Mouse (Mus musculus) CH12.LX (cell line): Measurements from ENCODE around the gene Htra1. TPM values are rescaled to one million over a fixed set of nuclear protein-coding genes. Genes with fewer than 3 reads are reported as not detected.

ENCODE experiments used
- DNase-seq: peaks from one replicate; pipeline ENCODE4 v3.0.0-alpha.2; 2013; ENCODE audit errors: extremely low read depth
- H3K27ac ChIP-seq: 2 replicates; pipeline ENCODE4 v1.5.1; 2012; ENCODE audit warnings: low read depth, mild to moderate bottlenecking, control low read depth, moderate library complexity; ENCODE audit not compliant: insufficient read depth
- H3K27me3 ChIP-seq: replicated peaks from 2 replicates; pipeline ENCODE3; 2012; ENCODE audit warnings: inconsistent platforms
- H3K36me3 ChIP-seq, 2 experiments: replicated peaks in 1 of 2; 2 replicates each; pipeline versions ENCODE3 to v1.6.1; 2012; ENCODE audit warnings: inconsistent platforms in 1 of 2, low read length in 1 of 2, mild to moderate bottlenecking in 1 of 2, mixed read lengths in 1 of 2, moderate library complexity in 1 of 2; ENCODE audit not compliant: control insufficient read depth in 1 of 2, insufficient read depth in 1 of 2
- H3K4me1 ChIP-seq, 2 experiments: 2 replicates each; pipeline ENCODE4 v1.6.1; 2012; ENCODE audit warnings: inconsistent platforms in 1 of 2, moderate library complexity in 1 of 2; ENCODE audit not compliant: insufficient read depth in 2 of 2, control insufficient read depth in 1 of 2
- H3K4me2 ChIP-seq: 2 replicates; pipeline ENCODE4 v1.6.1; 2012; ENCODE audit warnings: low read depth, mild to moderate bottlenecking, control low read depth; ENCODE audit not compliant: poor library complexity, insufficient read depth, severe bottlenecking
- H3K4me3 ChIP-seq, 3 experiments: fragments of 150-350 bp in 1 of 3; sonication (generic) in 1 of 3; replicated peaks in 1 of 3; 2 replicates each; pipeline versions ENCODE3 to v1.5.1; 2011 to 2012; ENCODE audit warnings: low read depth in 2 of 3, low read length in 2 of 3, mild to moderate bottlenecking in 2 of 3, moderate library complexity in 2 of 3, control low read depth in 1 of 3, improper control_type of control experiment in 1 of 3, inconsistent platforms in 1 of 3, mixed read lengths in 1 of 3; ENCODE audit not compliant: poor library complexity in 1 of 3
- H3K79me2 ChIP-seq: replicated peaks from 2 replicates; pipeline ENCODE4 v1.6.1; 2012; ENCODE audit warnings: mild to moderate bottlenecking, moderate library complexity; ENCODE audit not compliant: control insufficient read depth, poor library complexity, insufficient read depth, severe bottlenecking; ENCODE audit errors: extremely low read depth
- H3K9ac ChIP-seq: 2 replicates; pipeline ENCODE4 v1.6.1; 2012; ENCODE audit warnings: low read depth, mild to moderate bottlenecking, control low read depth, moderate library complexity; ENCODE audit not compliant: insufficient read depth
- H3K9me3 ChIP-seq: replicated peaks from 2 replicates; pipeline ENCODE3; 2012; ENCODE audit warnings: low read length, inconsistent platforms, mixed read lengths
- E2F4 ChIP-seq: IDR thresholded peaks from 2 replicates; pipeline ENCODE4 v1.6.1; 2011; ENCODE audit warnings: low read depth, low read length, improper control_type of control experiment; ENCODE audit not compliant: insufficient replicate concordance
- ELF1 ChIP-seq: IDR thresholded peaks from 2 replicates; pipeline ENCODE4 v1.6.1; 2014; ENCODE audit warnings: low read depth, mild to moderate bottlenecking, inconsistent platforms, low read length, improper control_type of control experiment
- HCFC1 ChIP-seq: IDR thresholded peaks from 2 replicates; pipeline ENCODE4 v1.6.1; 2012; ENCODE audit warnings: low read depth, mild to moderate bottlenecking, inconsistent platforms, low read length, improper control_type of control experiment
- IRF4 ChIP-seq: IDR thresholded peaks from 2 replicates; pipeline ENCODE4 v1.6.1; 2014; ENCODE audit warnings: low read depth, mild to moderate bottlenecking, inconsistent platforms, low read length, improper control_type of control experiment
- KAT2A ChIP-seq: IDR thresholded peaks from 2 replicates; pipeline ENCODE4 v1.6.1; 2012; ENCODE audit warnings: low read length, improper control_type of control experiment, inconsistent platforms; ENCODE audit not compliant: insufficient replicate concordance
- MAZ ChIP-seq: IDR thresholded peaks from 2 replicates; pipeline ENCODE4 v1.6.1; 2012; ENCODE audit warnings: low read depth, mild to moderate bottlenecking, inconsistent platforms, low read length, improper control_type of control experiment, moderate library complexity
- MYC ChIP-seq: IDR thresholded peaks from 2 replicates; pipeline ENCODE4 v1.6.1; 2011; ENCODE audit warnings: low read depth, mild to moderate bottlenecking, improper control_type of control experiment, low read length
- NELFE ChIP-seq: IDR thresholded peaks from 2 replicates; pipeline ENCODE4 v1.6.1; 2011; ENCODE audit warnings: low read depth, low read length, improper control_type of control experiment
- PAX5 ChIP-seq: IDR thresholded peaks from 2 replicates; pipeline ENCODE4 v1.6.1; 2012; ENCODE audit warnings: low read length, inconsistent platforms, mixed read lengths
- POLR2A ChIP-seq: IDR thresholded peaks from 2 replicates; pipeline ENCODE4 v1.6.1; 2011; ENCODE audit warnings: low read depth, mild to moderate bottlenecking, improper control_type of control experiment, low read length
- RAD21 ChIP-seq: IDR thresholded peaks from 2 replicates; pipeline ENCODE4 v1.6.1; 2011; ENCODE audit warnings: low read depth, mild to moderate bottlenecking, low read length, improper control_type of control experiment, moderate library complexity
- TBP ChIP-seq: conservative IDR thresholded peaks from 2 replicates; pipeline ENCODE4 v1.6.1; 2011; ENCODE audit warnings: low read depth, low read length, improper control_type of control experiment
- UBTF ChIP-seq: IDR thresholded peaks from 2 replicates; pipeline ENCODE4 v1.6.1; 2012; ENCODE audit warnings: low read depth, mild to moderate bottlenecking, inconsistent platforms, low read length, improper control_type of control experiment, moderate library complexity
- USF2 ChIP-seq: conservative IDR thresholded peaks from 2 replicates; pipeline ENCODE4 v1.6.1; 2011; ENCODE audit warnings: low read depth, low read length, improper control_type of control experiment
- ZC3H11A ChIP-seq: IDR thresholded peaks from 2 replicates; pipeline ENCODE4 v1.6.1; 2012; ENCODE audit warnings: low read depth, mild to moderate bottlenecking, inconsistent platforms, low read length, improper control_type of control experiment
- dilution Hi-C: fragments of 300-500 bp; cut with MboI; formaldehyde crosslinking; loops from 2 replicates; pipeline ENCODE4 v1.14.3; 2020; ENCODE audit warnings: low sequenced_read_pairs; ENCODE audit not compliant: extremely low pct_unique_long_range_greater_than_20kb, extremely low pct_ligation_motif_present
- in situ Hi-C: fragments of 300-500 bp; cut with MboI; formaldehyde crosslinking; loops from 3 replicates; pipeline ENCODE4 v1.14.3; 2019; ENCODE audit warnings: low sequenced_read_pairs, low pct_ligation_motif_present, low pct_unique_long_range_greater_than_20kb, mixed read lengths
- polyA plus RNA-seq: library from polyadenylated mRNA; unstranded; fragments of >175 nt; gene quantifications from 2 replicates; pipeline ENCODE4 v1.2.1, GENCODE M21; 2012; ENCODE audit warnings: low read depth; ENCODE audit not compliant: insufficient read length
- total RNA-seq, 2 experiments: library from RNA; depleted of rRNA; stranded (reverse); fragments of 300-350 nt in 1 of 2; fragments of >200 nt in 1 of 2; gene quantifications; 2 replicates each; pipeline ENCODE4 v1.2.3; 2012 to 2014

Gene Htra1
- total and polyA plus RNA-seq, 3 experiments = not detected

DNA sequence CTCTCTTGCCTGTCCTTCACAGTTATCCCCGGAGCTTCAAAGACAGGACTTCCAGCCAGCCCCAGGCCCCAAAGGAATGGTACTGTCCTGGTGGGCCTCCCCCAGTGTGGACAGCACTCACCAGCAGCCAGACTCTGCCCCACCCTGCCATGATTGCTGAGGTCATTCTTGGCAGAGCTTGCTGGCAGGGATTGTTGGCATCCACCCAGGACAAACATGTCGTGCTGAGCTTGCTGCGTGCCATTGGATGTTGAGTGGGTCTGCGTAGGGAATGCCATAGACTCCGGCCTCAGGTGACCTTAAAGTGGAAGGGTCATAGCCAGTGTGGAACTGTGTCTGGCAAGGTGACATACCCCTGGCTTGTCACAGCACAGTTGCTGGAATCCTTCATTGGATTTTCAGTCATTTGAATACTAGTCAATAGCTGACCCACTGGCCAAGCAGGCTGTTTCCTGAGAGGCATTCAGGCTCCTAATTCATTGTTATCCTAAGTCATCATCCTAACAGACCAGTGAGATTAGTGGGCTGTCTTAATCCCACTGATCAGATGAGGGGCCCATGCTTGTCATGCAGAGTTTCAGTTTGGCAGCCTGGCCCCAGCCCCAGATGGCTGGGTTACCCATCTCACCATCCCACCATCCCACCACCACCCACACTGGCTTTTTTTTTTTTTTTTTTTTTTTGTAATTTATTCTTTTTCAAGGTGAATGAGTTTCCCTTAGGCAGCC, 42.0 kb downstream of the Htra1 start:
- H3K4me3 ChIP-seq = no peak overlapping the region
- peaks cover 7 to 15% of the 10 kb centered on the region in 2 experiments; a peak in 3 of 4 replicates for H3K4me1 ChIP-seq
- no peaks in the 10 kb centered on the region for H3K36me3 ChIP-seq
- no peak overlapping the region for H3K4me2 ChIP-seq
- no peaks in the 10 kb centered on the region for H3K79me2 ChIP-seq
- H3K27me3 ChIP-seq = peaks cover 96% of the 10 kb centered on the region
- dilution Hi-C loops = no loop called here
- H3K27ac ChIP-seq = no peak overlapping the region
- no peak for TF ChIP-seq E2F4
- TF ChIP-seq UBTF = no peak
- TF ChIP-seq KAT2A = no peak
- TF ChIP-seq POLR2A = no peak
- H3K9ac ChIP-seq = no peak overlapping the region
- DNase-seq = no peak
- in situ Hi-C loops = no loop called here
- H3K9me3 ChIP-seq = no peaks in the 10 kb centered on the region

DNA sequence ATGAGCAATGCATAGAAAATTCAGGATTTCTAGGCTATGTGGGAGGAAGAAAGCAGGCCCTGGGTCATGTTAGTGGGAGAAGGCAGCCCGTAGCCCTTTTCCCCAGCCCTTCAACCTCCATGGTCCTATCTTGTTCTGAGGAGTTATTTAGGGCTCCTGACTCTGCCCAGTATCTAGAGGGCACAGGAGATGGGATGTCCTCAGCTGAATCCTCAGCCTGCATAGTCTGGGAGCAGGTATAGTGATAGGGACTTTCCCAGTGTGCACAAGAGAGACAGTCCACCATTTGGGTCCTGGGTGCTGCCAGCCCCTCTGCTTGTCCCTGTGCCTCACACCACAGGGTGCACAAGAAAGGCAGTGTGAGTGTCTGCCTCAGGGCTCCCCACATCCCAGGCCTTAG, 42.6 kb downstream of the Htra1 start:
- Histone ChIP-seq H3K79me2 (no peaks in the 10 kb centered on the region), H3K36me3 (no peaks in the 10 kb centered on the region), H3K4me3 (no peak overlapping the region), H3K4me1 (peaks cover 7 to 15% of the 10 kb centered on the region in 2 experiments; a peak in 3 of 4 replicates), H3K27ac (no peak overlapping the region), H3K9me3 (no peaks in the 10 kb centered on the region), H3K9ac (no peak overlapping the region), H3K27me3 (peaks cover 96% of the 10 kb centered on the region), H3K4me2 (no peak overlapping the region)
- dilution Hi-C loops = no loop called here
- in situ Hi-C loops = no loop called here
- DNase-seq = no peak
- TF ChIP-seq HCFC1 (no peak), USF2 (no peak), TBP (no peak), ELF1 (no peak), ZC3H11A (no peak), NELFE (no peak), UBTF (no peak), MYC (no peak), IRF4 (no peak), PAX5 (no peak), MAZ (no peak), RAD21 (no peak)
